Mouse (Mus musculus): Measurements from ENCODE around the gene Cdkl3. TPM values are rescaled to one million over a fixed set of nuclear protein-coding genes. Genes with fewer than 3 reads are reported as not detected.

Cdkl3 gene
- polyA plus RNA-seq, 1 experiment from 2014 or later = 4.8 TPM

DNA sequence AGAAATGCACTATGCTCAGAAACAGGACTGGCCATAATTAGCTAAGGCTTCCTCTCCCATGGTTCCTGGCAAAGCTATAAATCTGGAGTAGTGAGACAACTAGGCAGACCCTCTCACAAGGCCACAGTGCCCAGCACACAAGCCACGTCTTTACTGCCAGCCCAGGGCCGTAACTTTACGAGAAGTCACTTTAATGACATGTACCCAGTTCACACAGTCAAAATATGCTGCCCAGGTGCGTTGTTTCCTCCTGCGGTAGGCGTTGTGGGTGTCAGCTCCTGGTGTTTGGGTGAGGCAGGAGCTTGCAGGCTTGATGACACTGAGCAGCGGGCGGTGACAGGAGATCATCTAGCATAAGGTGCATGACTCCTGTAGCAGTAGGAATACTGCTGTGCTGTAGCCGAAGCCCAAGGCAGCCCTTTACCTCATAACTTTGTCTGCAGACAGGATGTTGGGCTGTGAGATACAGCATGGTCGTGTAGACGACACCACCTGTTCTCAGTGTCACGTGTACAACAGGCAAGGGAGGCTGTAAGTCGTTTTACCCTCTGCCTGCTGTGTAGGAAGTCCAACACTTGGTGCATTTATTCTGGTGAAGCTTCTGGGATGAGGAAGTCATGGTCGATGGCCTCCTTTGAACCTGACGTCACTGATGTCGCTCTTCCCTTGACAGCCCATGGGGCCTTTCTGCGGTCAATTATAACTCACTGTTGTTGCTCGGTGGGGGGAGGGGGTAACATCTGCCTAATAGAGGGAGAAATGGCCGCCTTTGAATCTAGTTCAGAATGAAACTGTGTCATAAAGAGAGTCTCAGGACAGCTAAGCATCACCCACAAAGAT lies 72.0 kb downstream of the Cdkl3 start:
- ATAC-seq (ENCODE audit: low FRiP score, low TSS enrichment) (no peak), DNase-seq (ENCODE audit: low spot score) (no peak)
- Histone ChIP-seq H3K4me1 (replicated peaks; ENCODE audit: control insufficient read depth, insufficient read depth) (no peaks in the 10 kb centered on the region), H3K36me3 (ENCODE audit: control insufficient read depth, insufficient read depth, low read length) (no peaks in the 10 kb centered on the region), H3K4me2 (replicated peaks; ENCODE audit: low read depth) (no peak overlapping the region), H3K27ac (replicated peaks) (peak overlapping the region; percentile 58), H3K27me3 (ENCODE audit: control insufficient read depth, insufficient read depth, low read length) (no peaks in the 10 kb centered on the region), H3K9me3 (ENCODE audit: control insufficient read depth, low read length) (no peaks in the 10 kb centered on the region), H3K4me3 (ENCODE audit: low read depth, low read length) (no peak overlapping the region), H3K9ac (ENCODE audit: low read length) (no peak overlapping the region)
- 67% methylated on average over 19 of the region's 19 CpGs for WGBS
- TF ChIP-seq CTCF (IDR thresholded peaks at IDR 0.05; ENCODE audit: low read depth) = no peak

DNA sequence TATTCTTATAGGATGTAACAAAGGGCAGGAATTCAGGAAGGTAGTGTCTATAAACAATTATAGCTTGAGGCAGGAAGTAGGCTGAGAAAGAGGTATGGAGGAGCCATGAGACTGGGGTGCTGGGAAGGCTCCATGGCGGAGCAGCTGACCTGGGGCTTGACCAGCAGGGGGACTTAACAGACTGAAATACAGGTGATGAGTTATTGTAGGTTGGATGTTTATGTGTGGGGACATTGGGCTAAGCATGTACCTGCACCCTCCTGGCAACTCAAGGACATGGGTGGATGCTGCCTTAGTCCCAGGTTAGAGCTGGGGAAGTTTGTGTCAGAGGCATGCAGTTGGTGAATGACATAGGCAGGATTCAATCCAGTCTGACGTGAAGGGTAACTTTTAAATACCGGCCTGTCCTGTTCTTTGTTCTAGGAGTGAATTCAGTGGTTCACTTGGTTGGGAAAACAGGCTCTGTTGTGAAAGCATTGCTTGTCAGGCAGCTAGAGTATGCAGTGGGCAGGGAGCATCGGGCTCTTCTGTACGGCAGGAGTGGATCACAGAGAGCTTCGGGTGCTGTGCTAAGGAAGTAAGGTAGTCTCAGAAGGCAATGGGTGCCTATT lies 72.8 kb downstream of the Cdkl3 start:
- Histone ChIP-seq H3K4me3 (ENCODE audit: low read depth, low read length) (no peak overlapping the region), H3K4me1 (replicated peaks; ENCODE audit: control insufficient read depth, insufficient read depth) (no peaks in the 10 kb centered on the region), H3K9ac (ENCODE audit: low read length) (no peak overlapping the region), H3K9me3 (ENCODE audit: control insufficient read depth, low read length) (no peaks in the 10 kb centered on the region), H3K27me3 (ENCODE audit: control insufficient read depth, insufficient read depth, low read length) (no peaks in the 10 kb centered on the region), H3K4me2 (replicated peaks; ENCODE audit: low read depth) (no peak overlapping the region), H3K36me3 (ENCODE audit: control insufficient read depth, insufficient read depth, low read length) (no peaks in the 10 kb centered on the region), H3K27ac (replicated peaks) (peak overlapping the region; percentile 67)
- 73% methylated on average over 6 of the region's 6 CpGs for WGBS
- TF ChIP-seq EP300 (optimal IDR thresholded peaks at IDR 0.05) (peak; percentile 83), CTCF (IDR thresholded peaks at IDR 0.05; ENCODE audit: low read depth) (peak; percentile 38)
- no peak for DNase-seq (ENCODE audit: low spot score)
- ATAC-seq (ENCODE audit: low FRiP score, low TSS enrichment) = peak; percentile 25; the same call in 1 of the 2 replicates

DNA sequence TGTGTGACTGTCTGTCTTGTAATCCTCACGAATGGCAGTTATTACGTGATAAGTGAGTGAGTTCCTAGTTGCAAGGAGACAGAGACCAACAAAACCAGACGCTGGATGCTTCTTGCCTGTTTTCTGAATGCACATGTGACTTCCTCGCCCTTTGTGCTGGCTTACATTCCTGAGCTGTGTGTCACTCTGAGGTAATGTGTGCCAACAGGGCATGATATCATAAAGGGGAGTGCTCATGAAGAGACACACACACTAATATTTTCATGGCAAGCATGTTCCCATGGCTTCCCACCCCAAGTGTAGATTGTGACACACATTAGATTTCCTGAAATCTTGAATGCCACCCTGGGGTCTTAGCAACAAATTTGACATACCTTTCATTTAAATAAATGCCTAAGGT lies 73.9 kb downstream of the Cdkl3 start:
- Histone ChIP-seq H3K4me2 (replicated peaks; ENCODE audit: low read depth) (no peak overlapping the region), H3K4me3 (ENCODE audit: low read depth, low read length) (no peak overlapping the region), H3K36me3 (ENCODE audit: control insufficient read depth, insufficient read depth, low read length) (no peaks in the 10 kb centered on the region), H3K4me1 (replicated peaks; ENCODE audit: control insufficient read depth, insufficient read depth) (no peaks in the 10 kb centered on the region), H3K27me3 (ENCODE audit: control insufficient read depth, insufficient read depth, low read length) (no peaks in the 10 kb centered on the region), H3K27ac (replicated peaks) (peak overlapping the region; percentile 70; the same call in 1 of the 2 replicates), H3K9ac (ENCODE audit: low read length) (no peak overlapping the region), H3K9me3 (ENCODE audit: control insufficient read depth, low read length) (no peaks in the 10 kb centered on the region)
- 56% methylated on average over 4 of the region's 4 CpGs for WGBS
- peak; percentile 71 for ATAC-seq (ENCODE audit: low FRiP score, low TSS enrichment)
- TF ChIP-seq CTCF (IDR thresholded peaks at IDR 0.05; ENCODE audit: low read depth) = no peak
- DNase-seq (ENCODE audit: low spot score) = peak; percentile 73

DNA sequence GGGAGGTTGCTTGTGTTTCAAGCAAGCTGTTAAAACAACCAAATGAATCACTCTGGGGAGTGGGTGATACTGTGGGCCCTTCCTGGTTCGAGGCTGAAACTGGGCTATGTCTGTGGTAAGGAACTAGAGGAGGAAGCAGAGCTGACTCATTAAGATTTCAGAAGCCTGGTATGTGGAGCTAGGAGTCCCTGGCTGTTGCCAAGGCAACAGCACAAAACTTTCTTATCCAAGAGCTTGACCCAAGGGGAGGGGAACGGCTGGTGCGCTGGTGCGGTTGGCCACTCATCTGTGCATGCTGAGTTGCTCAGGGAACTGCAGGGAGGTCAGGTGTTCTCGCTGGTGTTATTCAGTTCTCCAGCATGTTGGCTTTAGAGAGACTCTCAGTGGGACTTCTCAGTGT lies 76.0 kb downstream of the Cdkl3 start:
- TF ChIP-seq EP300 (optimal IDR thresholded peaks at IDR 0.05) = no peak
- no peak for TF ChIP-seq CTCF (IDR thresholded peaks at IDR 0.05; ENCODE audit: low read depth)
- ATAC-seq (ENCODE audit: low FRiP score, low TSS enrichment) (peak; percentile 93), DNase-seq (ENCODE audit: low spot score) (peak; percentile 81)
- peak overlapping the region; percentile 76 for H3K27ac ChIP-seq (replicated peaks)
- no peaks in the 10 kb centered on the region for H3K9me3 ChIP-seq (ENCODE audit: control insufficient read depth, low read length)
- no peak overlapping the region for H3K9ac ChIP-seq (ENCODE audit: low read length)
- 32% methylated on average over 5 of the region's 5 CpGs for WGBS
- H3K36me3 ChIP-seq (ENCODE audit: control insufficient read depth, insufficient read depth, low read length) = no peaks in the 10 kb centered on the region
- H3K27me3 ChIP-seq (ENCODE audit: control insufficient read depth, insufficient read depth, low read length) = no peaks in the 10 kb centered on the region
- no peak overlapping the region for H3K4me2 ChIP-seq (replicated peaks; ENCODE audit: low read depth)
- no peak overlapping the region for H3K4me3 ChIP-seq (ENCODE audit: low read depth, low read length)
- no peaks in the 10 kb centered on the region for H3K4me1 ChIP-seq (replicated peaks; ENCODE audit: control insufficient read depth, insufficient read depth)

DNA sequence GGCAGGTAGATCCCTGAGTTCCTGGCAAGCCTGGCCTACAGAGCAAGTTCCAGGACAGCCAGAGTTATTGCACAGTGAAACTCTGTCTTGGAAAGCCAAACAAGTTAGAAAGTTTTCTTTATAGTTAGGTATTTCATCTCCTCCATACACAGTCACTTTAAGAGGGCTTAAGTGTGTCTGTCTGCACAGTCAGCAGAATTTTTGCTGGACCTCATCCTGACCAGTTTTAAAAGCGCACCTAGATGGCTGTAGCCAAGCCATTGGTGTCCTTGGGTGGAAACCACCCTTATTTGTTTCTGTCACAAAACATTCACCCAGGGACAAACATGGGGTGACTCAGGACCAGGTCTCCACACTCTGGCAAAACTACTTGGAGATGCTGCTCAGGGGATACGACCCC lies 76.6 kb downstream of the Cdkl3 start:
- Histone ChIP-seq H3K27ac (replicated peaks) (peak overlapping the region; percentile 76), H3K27me3 (ENCODE audit: control insufficient read depth, insufficient read depth, low read length) (no peaks in the 10 kb centered on the region), H3K4me1 (replicated peaks; ENCODE audit: control insufficient read depth, insufficient read depth) (no peaks in the 10 kb centered on the region), H3K9ac (ENCODE audit: low read length) (no peak overlapping the region), H3K9me3 (ENCODE audit: control insufficient read depth, low read length) (no peaks in the 10 kb centered on the region), H3K4me2 (replicated peaks; ENCODE audit: low read depth) (no peak overlapping the region), H3K36me3 (ENCODE audit: control insufficient read depth, insufficient read depth, low read length) (no peaks in the 10 kb centered on the region), H3K4me3 (ENCODE audit: low read depth, low read length) (no peak overlapping the region)
- ATAC-seq (ENCODE audit: low FRiP score, low TSS enrichment) = no peak
- TF ChIP-seq EP300 (optimal IDR thresholded peaks at IDR 0.05) (no peak), CTCF (IDR thresholded peaks at IDR 0.05; ENCODE audit: low read depth) (no peak)
- no peak for DNase-seq (ENCODE audit: low spot score)
- 85% methylated on average over 2 of the region's 2 CpGs for WGBS

DNA sequence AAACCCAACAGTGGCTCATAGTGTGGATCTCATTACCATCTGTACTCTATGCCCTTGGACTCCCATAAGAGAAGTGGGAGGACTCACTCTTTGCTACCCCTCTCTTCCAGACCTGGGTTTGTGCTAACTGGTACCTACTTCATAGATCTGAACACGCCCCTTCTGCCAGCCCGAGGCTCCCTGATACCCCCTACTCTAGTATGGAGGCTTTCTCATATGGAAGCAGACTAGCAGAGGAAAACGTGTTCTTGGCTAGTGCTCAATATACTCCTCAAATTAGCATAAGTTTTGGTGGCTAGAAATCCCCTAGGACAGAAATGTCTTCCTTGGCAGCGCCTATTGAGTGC lies 81.8 kb downstream of the Cdkl3 start:
- 34% methylated on average over 4 of the region's 4 CpGs for WGBS
- Histone ChIP-seq H3K9ac (ENCODE audit: low read length) (no peak overlapping the region), H3K27ac (replicated peaks) (0 out of 2 replicates have a peak overlapping the region, but pooled peaks have one; percentile 36), H3K36me3 (ENCODE audit: control insufficient read depth, insufficient read depth, low read length) (no peaks in the 10 kb centered on the region), H3K4me1 (replicated peaks; ENCODE audit: control insufficient read depth, insufficient read depth) (0 out of 2 replicates have a peak, but pooled peaks cover 9% of the 10 kb centered on the region), H3K9me3 (ENCODE audit: control insufficient read depth, low read length) (no peaks in the 10 kb centered on the region), H3K4me2 (replicated peaks; ENCODE audit: low read depth) (peak overlapping the region; percentile 34; the same call in 1 of the 2 replicates), H3K27me3 (ENCODE audit: control insufficient read depth, insufficient read depth, low read length) (no peaks in the 10 kb centered on the region), H3K4me3 (ENCODE audit: low read depth, low read length) (no peak overlapping the region)
- TF ChIP-seq CTCF (IDR thresholded peaks at IDR 0.05; ENCODE audit: low read depth) (no peak), EP300 (optimal IDR thresholded peaks at IDR 0.05) (no peak)
- DNase-seq (ENCODE audit: low spot score) = no peak
- ATAC-seq (ENCODE audit: low FRiP score, low TSS enrichment) = no peak

All from stomach, postnatal 0 days (tissue).